Mouse (Mus musculus) lung, embryonic 16.5 days (tissue): ENCODE data around the gene Spn. TPM values are rescaled to one million over a fixed set of nuclear protein-coding genes. Genes with fewer than 3 reads are reported as not detected.

Experiments used
- ATAC-seq: fragments of 200-750 bp; cut with Nextera tagmentation; 2 replicates; pipeline ENCODE4 v1.8.0; 2017; ENCODE audit warnings: low read depth, mild to moderate bottlenecking, moderate library complexity
- H3K27ac ChIP-seq: fragments of 300-500 bp; sonication (generic); 2 replicates; pipeline ENCODE4 v1.5.1; 2014; ENCODE audit warnings: mild to moderate bottlenecking, control low read depth, low read length
- H3K27me3 ChIP-seq: fragments of 300-500 bp; sonication (generic); 2 replicates; pipeline ENCODE4 v1.6.1; 2014; ENCODE audit warnings: low read depth, low read length, mixed read lengths; ENCODE audit not compliant: control insufficient read depth, insufficient read depth
- H3K36me3 ChIP-seq: fragments of 300-500 bp; sonication (generic); 2 replicates; pipeline ENCODE4 v1.6.1; 2014; ENCODE audit warnings: low read length; ENCODE audit not compliant: control insufficient read depth, insufficient read depth
- H3K4me1 ChIP-seq: fragments of 300-500 bp; sonication (generic); replicated peaks from 2 replicates; pipeline ENCODE4 v1.6.1; 2014; ENCODE audit warnings: low read length, mixed read lengths; ENCODE audit not compliant: control insufficient read depth, insufficient read depth
- H3K4me2 ChIP-seq: fragments of 300-500 bp; sonication (generic); 2 replicates; pipeline ENCODE4 v1.6.1; 2014; ENCODE audit warnings: low read depth, low read length, control low read depth
- H3K4me3 ChIP-seq: fragments of 300-500 bp; sonication (generic); 2 replicates; pipeline ENCODE4 v1.5.1; 2014; ENCODE audit warnings: mild to moderate bottlenecking, low read length, control low read depth
- H3K9ac ChIP-seq: fragments of 300-500 bp; sonication (generic); 2 replicates; pipeline ENCODE4 v1.6.1; 2014; ENCODE audit warnings: low read length, control low read depth
- H3K9me3 ChIP-seq: fragments of 300-500 bp; sonication (generic); 2 replicates; pipeline ENCODE4 v1.6.1; 2016; ENCODE audit warnings: low read length; ENCODE audit not compliant: control insufficient read depth
- WGBS: fragments of 180-500 bp; shearing (Covaris S2); extraction: QIAGEN DNeasy Blood & Tissue Kit; methylation state at CpG from one replicate; pipeline ENCODE4 v1.1.7; 2014; 5-methylcytosine and 5-hydroxymethylcytosine counted together
- polyA plus RNA-seq: library from polyadenylated mRNA; unstranded; fragments of >200 nt; fragmentation: Nextera tagmentation; extraction: Ambion mirVana; gene quantifications from 2 replicates; pipeline ENCODE4 v1.2.1, GENCODE M21; 2015

The Spn gene
- polyA plus RNA-seq, 1 experiment from 2014 or later: 0.44 TPM

DNA sequence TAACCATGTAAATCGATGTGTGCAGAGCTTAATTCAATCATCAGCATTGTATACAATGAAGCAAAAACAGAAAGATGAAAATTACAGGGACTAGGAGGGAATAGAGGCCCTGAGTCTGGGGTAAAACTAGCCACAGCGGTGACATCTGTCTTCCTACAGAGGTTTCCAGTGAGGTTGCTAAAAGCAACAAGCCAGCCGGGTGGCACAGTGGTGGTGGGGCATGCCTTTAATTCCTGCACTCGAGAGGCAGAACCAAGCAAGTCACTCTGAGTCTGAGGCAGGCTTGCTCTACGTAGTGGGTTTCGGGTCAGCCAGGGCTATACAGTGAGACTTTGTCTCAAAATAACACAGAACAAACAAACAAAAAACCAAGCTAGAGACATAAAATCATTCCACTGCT is 35.5 kb downstream of the Spn start:
- no peak for ATAC-seq
- Histone ChIP-seq H3K9ac (no peak overlapping the region), H3K9me3 (no peaks in the 10 kb centered on the region), H3K4me2 (no peak overlapping the region), H3K4me3 (no peak overlapping the region), H3K27ac (no peak overlapping the region), H3K27me3 (no peaks in the 10 kb centered on the region), H3K4me1 (peaks cover 6% of the 10 kb centered on the region; the same call in 1 of the 2 replicates), H3K36me3 (no peaks in the 10 kb centered on the region)
- 56% methylated on average over 6 of the region's 6 CpGs for WGBS

DNA sequence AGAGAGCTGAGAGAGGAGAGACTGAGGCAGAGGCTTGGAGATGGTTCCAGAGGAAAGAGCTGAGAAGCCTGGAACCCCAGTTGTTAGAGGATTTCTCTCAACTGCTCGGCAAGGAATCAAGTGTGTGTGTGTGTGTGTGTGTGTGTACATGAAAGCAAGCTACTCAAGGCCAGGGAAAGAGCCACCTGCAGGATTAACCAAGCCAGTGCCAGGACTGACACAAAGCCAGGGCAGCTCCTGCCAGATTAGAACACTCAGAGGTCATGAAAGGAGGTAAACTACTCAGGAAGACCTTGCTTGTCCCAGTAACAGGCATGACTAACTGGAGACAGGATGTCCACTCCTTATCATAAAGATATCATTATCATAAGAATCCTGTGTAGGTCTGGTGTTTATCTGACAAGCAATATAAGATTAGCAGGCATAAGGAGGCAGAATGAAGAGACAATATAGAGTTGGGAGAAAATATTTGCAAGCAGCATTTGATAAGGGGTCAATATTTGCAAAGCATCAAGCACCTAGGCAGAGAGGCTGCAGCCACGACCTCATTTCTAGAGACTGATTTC is 36.1 kb downstream of the Spn start:
- H3K4me1 ChIP-seq: peaks cover 6% of the 10 kb centered on the region; the same call in 1 of the 2 replicates
- 13% methylated on average over 2 of the region's 2 CpGs for WGBS
- no peak overlapping the region for H3K4me2 ChIP-seq
- no peak for ATAC-seq
- no peaks in the 10 kb centered on the region for H3K9me3 ChIP-seq
- no peaks in the 10 kb centered on the region for H3K27me3 ChIP-seq
- no peaks in the 10 kb centered on the region for H3K36me3 ChIP-seq
- no peak overlapping the region for H3K4me3 ChIP-seq
- H3K27ac ChIP-seq: no peak overlapping the region
- H3K9ac ChIP-seq: no peak overlapping the region

DNA sequence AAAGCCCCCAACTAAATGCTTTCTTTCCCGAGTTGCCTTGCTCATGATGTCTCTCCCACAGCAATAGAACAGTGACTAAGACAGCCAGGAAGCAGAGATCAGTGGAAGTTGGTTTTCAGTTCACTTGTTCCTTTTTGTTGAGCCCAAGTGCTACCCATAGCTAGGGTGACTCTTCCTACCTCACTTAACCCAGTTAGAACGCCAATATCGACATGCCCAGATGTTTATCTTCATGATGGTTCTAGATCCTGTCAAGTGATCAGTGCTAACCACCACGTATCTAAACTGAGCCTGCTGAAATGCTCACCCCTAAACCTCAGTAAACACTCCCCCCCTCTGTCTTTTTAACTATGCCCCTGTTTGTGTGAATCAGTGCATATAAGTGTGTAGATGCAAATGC is 38.1 kb downstream of the Spn start:
- Histone ChIP-seq H3K4me1 (peaks cover 2% of the 10 kb centered on the region; the same call in 1 of the 2 replicates), H3K9ac (no peak overlapping the region), H3K9me3 (no peaks in the 10 kb centered on the region), H3K27me3 (no peaks in the 10 kb centered on the region), H3K36me3 (no peaks in the 10 kb centered on the region), H3K27ac (no peak overlapping the region), H3K4me3 (no peak overlapping the region), H3K4me2 (no peak overlapping the region)
- 74% methylated on average over 4 of the region's 4 CpGs for WGBS
- ATAC-seq: no peak

DNA sequence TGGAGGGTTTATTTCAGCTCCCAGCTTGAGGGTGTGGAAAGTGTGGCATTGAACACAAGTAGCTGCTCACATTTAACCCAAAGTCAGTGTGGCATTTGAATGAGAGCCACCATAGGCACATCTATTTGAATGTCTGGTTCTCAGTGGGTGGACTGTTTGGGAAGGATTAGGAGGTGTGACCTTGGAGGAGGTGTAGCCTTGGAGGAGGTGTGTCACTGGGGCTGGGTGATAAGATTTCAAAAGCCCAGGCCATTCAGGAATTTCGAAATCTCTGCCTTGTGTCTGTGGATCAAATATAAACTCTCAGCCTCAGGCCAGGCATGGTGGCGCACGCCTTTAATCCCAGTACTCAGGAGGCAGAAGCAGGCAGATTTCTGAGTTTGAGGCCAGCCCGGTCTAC is 38.7 kb downstream of the Spn start:
- H3K4me1 ChIP-seq: no peaks in the 10 kb centered on the region
- H3K4me3 ChIP-seq: no peak overlapping the region
- no peak overlapping the region for H3K27ac ChIP-seq
- H3K36me3 ChIP-seq: no peaks in the 10 kb centered on the region
- H3K9me3 ChIP-seq: no peaks in the 10 kb centered on the region
- H3K9ac ChIP-seq: no peak overlapping the region
- WGBS: 84% methylated on average over 4 of the region's 4 CpGs
- H3K27me3 ChIP-seq: no peaks in the 10 kb centered on the region
- ATAC-seq: no peak
- H3K4me2 ChIP-seq: no peak overlapping the region

DNA sequence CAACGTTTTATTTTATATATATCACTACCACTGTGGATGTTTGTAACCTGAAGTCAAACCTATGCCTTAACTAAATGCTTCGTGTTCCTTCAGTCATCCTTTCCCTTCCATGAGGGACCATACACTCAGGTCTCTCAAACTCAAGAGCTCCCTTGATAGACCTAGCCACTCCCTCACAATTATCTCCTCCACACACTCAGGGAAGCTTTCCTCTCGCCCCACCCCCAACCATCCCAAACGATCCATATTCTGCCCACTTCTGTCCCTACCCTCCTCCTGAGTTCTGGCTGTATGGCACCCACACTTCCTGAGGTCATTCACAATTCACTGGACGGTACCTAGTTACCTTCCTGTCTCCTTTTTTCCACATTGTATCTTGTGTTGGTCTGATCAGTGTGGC is 39.1 kb downstream of the Spn start:
- Histone ChIP-seq H3K27ac (no peak overlapping the region), H3K4me1 (no peaks in the 10 kb centered on the region), H3K4me2 (no peak overlapping the region), H3K9ac (no peak overlapping the region), H3K27me3 (no peaks in the 10 kb centered on the region), H3K36me3 (no peaks in the 10 kb centered on the region), H3K9me3 (no peaks in the 10 kb centered on the region), H3K4me3 (no peak overlapping the region)
- no peak for ATAC-seq
- 76% methylated on average over 5 of the region's 5 CpGs for WGBS

DNA sequence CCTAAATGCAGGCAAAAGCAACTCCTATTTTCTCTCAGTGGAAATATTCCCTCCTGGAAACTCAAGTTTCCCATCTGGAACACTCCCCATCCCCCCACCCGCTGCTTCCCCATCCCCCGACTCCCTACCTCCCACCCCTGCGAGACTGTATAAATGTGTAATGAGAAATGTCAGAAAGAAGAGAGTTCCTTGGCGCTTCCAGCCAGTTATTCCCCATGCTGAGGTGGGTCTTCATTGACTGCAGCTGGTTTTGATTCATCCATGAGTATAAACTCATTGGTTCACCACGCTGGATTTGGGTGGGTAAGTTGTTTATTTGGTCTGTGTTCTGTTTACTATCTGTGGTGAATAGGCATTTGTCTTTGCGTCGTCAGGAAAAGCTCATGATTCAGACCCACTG is 41.2 kb downstream of the Spn start:
- H3K9me3 ChIP-seq: no peaks in the 10 kb centered on the region
- no peaks in the 10 kb centered on the region for H3K36me3 ChIP-seq
- H3K9ac ChIP-seq: no peak overlapping the region
- WGBS: 42% methylated on average over 7 of the region's 7 CpGs
- H3K4me2 ChIP-seq: no peak overlapping the region
- no peak overlapping the region for H3K4me3 ChIP-seq
- no peaks in the 10 kb centered on the region for H3K27me3 ChIP-seq
- no peaks in the 10 kb centered on the region for H3K4me1 ChIP-seq
- no peak for ATAC-seq
- H3K27ac ChIP-seq: no peak overlapping the region

DNA sequence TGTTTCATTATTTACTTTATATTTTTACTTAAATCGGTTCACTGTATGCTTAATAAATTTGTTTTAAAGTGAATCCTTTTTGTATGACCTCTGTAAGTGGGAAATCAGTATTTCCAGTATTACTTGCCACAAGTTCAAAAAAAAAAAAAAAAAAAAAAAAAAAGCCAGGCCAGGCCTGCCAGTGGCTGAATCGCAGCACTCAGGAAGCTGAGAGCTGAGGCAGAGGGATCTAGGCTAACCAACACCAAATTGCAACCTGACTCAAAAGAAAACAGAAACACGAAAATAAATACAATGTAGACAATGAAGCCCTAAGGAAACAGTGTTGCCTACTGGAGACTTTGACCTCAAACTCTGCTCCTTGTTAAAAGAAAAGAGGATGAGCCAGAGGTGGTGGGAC is 43.7 kb downstream of the Spn start:
- H3K4me1 ChIP-seq: no peaks in the 10 kb centered on the region; the same call in 1 of the 2 replicates
- H3K27me3 ChIP-seq: no peaks in the 10 kb centered on the region
- H3K36me3 ChIP-seq: no peaks in the 10 kb centered on the region
- no peaks in the 10 kb centered on the region for H3K9me3 ChIP-seq
- H3K27ac ChIP-seq: no peak overlapping the region
- no peak overlapping the region for H3K4me2 ChIP-seq
- no peak overlapping the region for H3K9ac ChIP-seq
- WGBS: 44% methylated on average over 3 of the region's 3 CpGs
- no peak for ATAC-seq
- H3K4me3 ChIP-seq: no peak overlapping the region

DNA sequence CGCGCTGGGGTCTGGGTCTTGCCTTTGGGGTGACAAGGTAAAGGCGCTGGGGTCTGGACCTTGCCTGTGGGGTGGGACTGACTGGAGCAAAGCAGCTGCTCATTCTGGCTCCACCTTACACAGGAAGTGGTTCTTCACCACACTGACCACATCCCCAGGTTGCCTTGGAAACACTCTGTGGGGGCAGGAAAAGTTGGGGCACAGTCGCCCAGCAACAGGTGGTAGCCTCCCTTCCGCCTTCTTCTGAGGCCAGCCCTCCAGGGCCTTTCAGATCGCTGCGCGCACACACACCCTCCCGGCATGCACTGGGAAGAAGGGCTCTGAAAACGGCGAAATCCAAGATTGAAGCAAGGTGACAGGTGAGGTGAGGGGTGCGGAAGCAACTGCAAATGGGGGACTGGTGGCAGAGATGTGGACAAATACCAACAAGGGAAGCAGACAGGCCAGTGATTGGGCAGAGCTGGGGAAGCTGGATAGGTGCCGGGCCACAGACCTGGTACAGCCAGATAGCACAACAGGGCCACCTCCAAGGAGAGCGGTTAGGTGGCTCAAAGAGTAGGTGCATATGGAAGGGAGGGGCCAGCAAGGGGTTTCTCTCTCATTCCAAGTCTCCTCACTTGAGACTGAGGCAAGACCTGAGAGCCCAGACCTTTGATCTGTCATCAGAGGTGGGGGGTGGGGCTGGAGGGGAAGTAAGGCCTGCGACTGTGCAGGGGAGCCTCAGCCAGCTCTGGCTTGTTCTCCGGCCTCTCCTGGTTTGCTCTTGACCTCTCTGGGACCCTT is 46.3 kb downstream of the Spn start, which contains the start of gene AI467606:
Gene AI467606, plus strand, starts transcription at position 246 of the 783 bp plus-strand sequence.
- Histone ChIP-seq H3K4me3 (peak within 1 kb of the TSS; percentile 36), H3K4me2 (peak within 1 kb of the TSS; percentile 48), H3K36me3 (no peaks in the 10 kb centered on the region), H3K27ac (peak within 1 kb of the TSS; percentile 58), H3K27me3 (no peaks in the 10 kb centered on the region), H3K9me3 (no peaks in the 10 kb centered on the region), H3K9ac (peak within 1 kb of the TSS; percentile 52), H3K4me1 (no peaks in the 10 kb centered on the region; the same call in 1 of the 2 replicates)
- peak; percentile 85 for ATAC-seq
- WGBS: 48% methylated on average over 16 of the region's 16 CpGs

DNA sequence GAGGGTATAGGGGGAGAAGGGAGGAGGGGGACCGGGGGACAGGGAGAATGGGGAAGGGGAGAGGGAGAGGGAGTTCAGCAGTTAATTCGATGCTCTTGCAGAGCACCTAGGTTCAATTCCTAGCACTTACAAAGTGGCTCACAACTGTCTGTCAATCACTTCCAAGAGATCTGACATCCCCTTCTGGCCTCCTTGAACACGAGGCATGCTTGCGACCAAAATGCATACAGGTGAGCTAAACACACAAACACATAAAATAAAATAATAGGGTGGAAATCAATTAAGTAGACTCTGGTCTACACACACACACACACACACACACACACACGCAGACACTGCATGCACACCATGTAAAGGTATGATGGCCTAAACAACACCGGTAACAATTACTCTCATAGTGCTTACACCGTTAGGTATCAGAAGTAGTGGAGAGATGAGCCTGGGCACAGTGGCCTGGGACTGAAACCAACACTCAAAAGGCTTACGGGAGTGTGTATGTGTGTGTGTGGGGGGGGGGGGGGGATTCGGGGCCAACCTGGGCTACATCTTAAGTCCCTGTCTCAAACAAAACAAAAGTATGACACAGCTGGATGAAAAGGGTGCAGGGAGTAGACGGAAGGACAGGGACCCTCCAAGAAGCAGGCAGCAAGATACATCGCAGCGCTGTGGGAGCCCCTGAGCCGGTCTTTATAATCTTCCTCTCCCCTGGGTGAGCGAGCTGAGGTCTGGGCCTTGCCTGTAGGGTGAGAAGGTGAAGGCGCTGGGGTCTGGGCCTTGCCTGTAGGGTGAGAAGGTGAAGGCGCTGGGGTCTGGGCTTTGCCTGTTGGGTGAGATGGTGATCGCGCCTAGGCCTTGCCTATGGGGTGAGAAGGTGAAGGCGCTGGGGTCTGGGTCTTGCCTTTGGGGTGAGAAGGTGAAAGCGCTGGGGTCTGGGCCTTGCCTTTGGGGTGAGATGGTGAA is 47.2 kb downstream of the Spn start:
- Histone ChIP-seq H3K4me1 (no peaks in the 10 kb centered on the region; the same call in 1 of the 2 replicates), H3K9me3 (no peaks in the 10 kb centered on the region), H3K4me3 (no peak overlapping the region), H3K9ac (no peak overlapping the region), H3K36me3 (no peaks in the 10 kb centered on the region), H3K27ac (peak overlapping the region; percentile 2; the same call in 1 of the 2 replicates), H3K27me3 (no peaks in the 10 kb centered on the region), H3K4me2 (0 out of 2 replicates have a peak overlapping the region, but pooled peaks have one; percentile 48)
- ATAC-seq: no peak
- 79% methylated on average over 20 of the region's 20 CpGs for WGBS
